Mouse (Mus musculus): ENCODE data around the gene Cdc42bpa.

- TF ChIP-seq POLR2A (IDR thresholded peaks at IDR 0.05; ENCODE audit: insufficient read depth, low read depth, low read length), result no peak
- no peak for TF ChIP-seq CTCF (IDR thresholded peaks at IDR 0.05)
- TF ChIP-seq EP300 (IDR thresholded peaks at IDR 0.05; ENCODE audit: insufficient read depth, low read depth, low read length), result no peak
These were observed 53.2 kb downstream of the Cdc42bpa start for GRCm38 (mm10) chr1:180013479-180013878.

All from heart, adult 2 months (tissue).